Mouse (Mus musculus): Measurements from ENCODE around the gene Tenm2. TPM values are rescaled to one million over a fixed set of nuclear protein-coding genes. Genes with fewer than 3 reads are reported as not detected.

Tenm2 gene
- polyA plus RNA-seq, 1 experiment from 2014 or later: 1.9 TPM

DNA sequence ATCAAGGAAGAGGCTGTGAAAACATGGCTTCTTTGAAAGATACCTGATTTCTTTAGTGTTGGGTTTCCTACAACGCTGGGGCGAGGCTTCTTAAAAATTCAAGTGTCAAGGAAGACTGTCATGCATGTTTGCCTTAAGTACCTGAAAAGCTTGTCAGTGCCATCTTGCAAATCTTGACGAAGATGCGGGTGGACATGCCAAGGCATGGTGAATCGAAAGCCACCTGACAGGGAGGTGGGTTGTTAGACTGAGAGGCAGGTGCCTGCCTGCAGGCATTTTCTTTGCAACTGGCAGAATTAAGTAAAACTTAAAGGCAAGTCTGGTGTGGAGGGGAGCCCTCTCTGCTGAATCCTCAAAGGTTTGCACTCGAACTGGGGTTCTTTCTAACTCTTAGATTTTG is 949.5 kb downstream of the Tenm2 start:
- Histone ChIP-seq H3K4me2 (ENCODE audit: low read depth, low read length) (no peak overlapping the region), H3K4me3 (replicated peaks; ENCODE audit: low read length) (no peak overlapping the region), H3K27ac (ENCODE audit: low read length) (no peak overlapping the region), H3K9me3 (replicated peaks; ENCODE audit: control insufficient read depth, low read length) (no peaks in the 10 kb centered on the region), H3K36me3 (ENCODE audit: control insufficient read depth, insufficient read depth, low read length) (no peaks in the 10 kb centered on the region), H3K27me3 (ENCODE audit: control insufficient read depth, insufficient read depth, low read length) (no peaks in the 10 kb centered on the region), H3K9ac (ENCODE audit: low read length) (no peak overlapping the region), H3K4me1 (ENCODE audit: control insufficient read depth, insufficient read depth, low read length) (no peaks in the 10 kb centered on the region)
- no peak for ATAC-seq (ENCODE audit: insufficient read depth, low FRiP score)
- WGBS: 76% methylated on average over 6 of the region's 6 CpGs

DNA sequence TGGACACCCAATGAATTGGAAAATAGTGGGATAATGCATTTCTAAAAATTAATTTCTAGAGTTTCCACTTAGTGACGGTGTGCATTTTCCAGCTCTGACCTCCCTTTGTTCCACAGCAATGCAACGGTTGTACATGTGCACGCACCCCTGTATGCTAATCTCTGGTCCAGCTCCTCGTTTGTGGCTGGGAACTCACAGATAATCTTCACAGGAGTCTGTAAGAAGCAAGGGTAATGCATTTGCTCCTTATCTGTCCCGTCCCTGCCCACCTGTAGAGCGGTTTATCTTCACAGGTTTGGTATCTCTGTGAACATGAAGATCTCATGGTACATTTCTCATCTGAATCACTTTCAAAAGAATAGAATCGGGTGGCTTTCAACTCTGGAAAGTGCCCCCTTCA is 955.2 kb downstream of the Tenm2 start:
- H3K9ac ChIP-seq (ENCODE audit: low read length): no peak overlapping the region
- no peak for ATAC-seq (ENCODE audit: insufficient read depth, low FRiP score)
- H3K4me3 ChIP-seq (replicated peaks; ENCODE audit: low read length): no peak overlapping the region
- H3K27me3 ChIP-seq (ENCODE audit: control insufficient read depth, insufficient read depth, low read length): no peaks in the 10 kb centered on the region
- no peaks in the 10 kb centered on the region for H3K36me3 ChIP-seq (ENCODE audit: control insufficient read depth, insufficient read depth, low read length)
- no peak overlapping the region for H3K27ac ChIP-seq (ENCODE audit: low read length)
- no peak overlapping the region for H3K4me2 ChIP-seq (ENCODE audit: low read depth, low read length)
- 0 out of 2 replicates have a peak, but pooled peaks cover 4% of the 10 kb centered on the region for H3K4me1 ChIP-seq (ENCODE audit: control insufficient read depth, insufficient read depth, low read length)
- H3K9me3 ChIP-seq (replicated peaks; ENCODE audit: control insufficient read depth, low read length): no peaks in the 10 kb centered on the region
- 71% methylated on average over 7 of the region's 7 CpGs for WGBS

GRCm38 (mm10) chr11:36277903-36278215 is 957.9 kb downstream of the Tenm2 start:
- ATAC-seq (ENCODE audit: insufficient read depth, low FRiP score): no peak
- Histone ChIP-seq H3K4me1 (ENCODE audit: control insufficient read depth, insufficient read depth, low read length) (0 out of 2 replicates have a peak, but pooled peaks cover 4% of the 10 kb centered on the region), H3K4me2 (ENCODE audit: low read depth, low read length) (no peak overlapping the region), H3K9me3 (replicated peaks; ENCODE audit: control insufficient read depth, low read length) (no peaks in the 10 kb centered on the region), H3K36me3 (ENCODE audit: control insufficient read depth, insufficient read depth, low read length) (no peaks in the 10 kb centered on the region), H3K4me3 (replicated peaks; ENCODE audit: low read length) (no peak overlapping the region), H3K27ac (ENCODE audit: low read length) (no peak overlapping the region), H3K9ac (ENCODE audit: low read length) (no peak overlapping the region), H3K27me3 (ENCODE audit: control insufficient read depth, insufficient read depth, low read length) (no peaks in the 10 kb centered on the region)
- WGBS: 82% methylated on average over 9 of the region's 9 CpGs

DNA sequence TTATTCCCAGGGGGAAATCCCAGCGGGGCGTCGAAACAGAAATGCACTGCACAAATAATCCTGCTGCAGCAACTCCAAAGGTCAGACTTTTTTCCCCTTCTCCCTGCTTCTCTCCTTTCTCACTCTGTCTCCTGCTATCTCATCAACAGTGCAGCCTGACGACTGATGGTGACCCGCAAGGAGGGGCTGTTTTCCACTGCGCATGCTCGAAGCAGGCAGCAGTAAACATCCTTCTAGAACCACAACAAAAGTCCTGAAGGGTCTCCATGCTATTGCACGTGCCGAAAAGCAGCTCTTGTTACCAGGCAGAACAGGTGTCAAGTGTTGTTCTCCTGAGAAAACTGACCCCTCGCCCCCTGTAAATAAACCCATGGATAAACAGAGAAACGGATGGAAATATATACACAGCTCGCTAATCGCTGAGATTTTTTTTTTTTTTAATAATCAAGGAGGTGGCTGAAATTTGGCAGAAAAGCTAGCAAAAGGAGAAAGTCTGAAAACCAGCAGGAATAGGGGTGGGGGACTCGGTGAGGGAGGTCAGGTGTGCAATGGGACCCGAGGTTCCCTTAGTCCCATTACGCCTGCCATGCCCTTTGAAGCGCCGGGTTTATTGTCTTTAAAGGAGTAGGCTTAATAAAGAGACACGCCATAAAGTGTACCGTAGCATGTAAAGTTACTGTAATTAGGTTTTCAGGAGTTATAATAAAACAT is 958.4 kb downstream of the Tenm2 start:
- H3K9ac ChIP-seq (ENCODE audit: low read length): no peak overlapping the region
- 53% methylated on average over 20 of the region's 20 CpGs for WGBS
- no peak for ATAC-seq (ENCODE audit: insufficient read depth, low FRiP score)
- no peaks in the 10 kb centered on the region for H3K36me3 ChIP-seq (ENCODE audit: control insufficient read depth, insufficient read depth, low read length)
- H3K27me3 ChIP-seq (ENCODE audit: control insufficient read depth, insufficient read depth, low read length): no peaks in the 10 kb centered on the region
- no peaks in the 10 kb centered on the region for H3K9me3 ChIP-seq (replicated peaks; ENCODE audit: control insufficient read depth, low read length)
- 0 out of 2 replicates have a peak, but pooled peaks cover 4% of the 10 kb centered on the region for H3K4me1 ChIP-seq (ENCODE audit: control insufficient read depth, insufficient read depth, low read length)
- no peak overlapping the region for H3K27ac ChIP-seq (ENCODE audit: low read length)
- no peak overlapping the region for H3K4me3 ChIP-seq (replicated peaks; ENCODE audit: low read length)
- no peak overlapping the region for H3K4me2 ChIP-seq (ENCODE audit: low read depth, low read length)

- H3K27ac ChIP-seq (ENCODE audit: low read length): no peak overlapping the region
- no peaks in the 10 kb centered on the region for H3K9me3 ChIP-seq (replicated peaks; ENCODE audit: control insufficient read depth, low read length)
- no peak overlapping the region for H3K4me3 ChIP-seq (replicated peaks; ENCODE audit: low read length)
- H3K4me2 ChIP-seq (ENCODE audit: low read depth, low read length): no peak overlapping the region
- WGBS: 43% methylated on average over 5 of the region's 5 CpGs
- H3K36me3 ChIP-seq (ENCODE audit: control insufficient read depth, insufficient read depth, low read length): no peaks in the 10 kb centered on the region
- no peak for ATAC-seq (ENCODE audit: insufficient read depth, low FRiP score)
- H3K4me1 ChIP-seq (ENCODE audit: control insufficient read depth, insufficient read depth, low read length): 0 out of 2 replicates have a peak, but pooled peaks cover 4% of the 10 kb centered on the region
- H3K9ac ChIP-seq (ENCODE audit: low read length): no peak overlapping the region
- no peaks in the 10 kb centered on the region for H3K27me3 ChIP-seq (ENCODE audit: control insufficient read depth, insufficient read depth, low read length)
These were observed 959.7 kb downstream of the Tenm2 start for GRCm38 (mm10) chr11:36276015-36276414.

- Histone ChIP-seq H3K4me1 (ENCODE audit: control insufficient read depth, insufficient read depth, low read length) (0 out of 2 replicates have a peak, but pooled peaks cover 4% of the 10 kb centered on the region), H3K4me2 (ENCODE audit: low read depth, low read length) (no peak overlapping the region)
These were observed 963.6 kb downstream of the Tenm2 start for GRCm38 (mm10) chr11:36272149-36272548.

DNA sequence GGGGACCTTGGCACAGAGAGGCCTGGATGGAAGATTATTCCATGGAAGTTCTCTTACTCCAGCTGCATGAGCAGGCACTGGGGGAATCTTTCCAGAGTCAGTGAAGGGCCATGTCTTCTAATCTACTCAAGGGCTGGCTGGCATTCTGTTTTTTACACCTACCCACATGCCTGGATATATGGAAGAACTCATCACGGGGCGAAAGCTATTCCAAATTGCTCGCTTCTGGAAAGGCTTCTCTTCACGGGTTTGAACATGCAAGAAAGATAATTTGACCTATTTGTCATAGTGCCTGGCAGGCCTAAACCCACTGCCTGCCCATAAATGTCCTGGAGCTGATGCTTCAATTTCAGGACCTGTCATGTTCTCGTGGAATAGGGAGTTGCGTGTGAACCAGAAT is 965.8 kb downstream of the Tenm2 start:
- no peak overlapping the region for H3K27ac ChIP-seq (ENCODE audit: low read length)
- H3K4me3 ChIP-seq (replicated peaks; ENCODE audit: low read length): no peak overlapping the region
- no peaks in the 10 kb centered on the region for H3K4me1 ChIP-seq (ENCODE audit: control insufficient read depth, insufficient read depth, low read length)
- H3K9ac ChIP-seq (ENCODE audit: low read length): no peak overlapping the region
- WGBS: 82% methylated on average over 6 of the region's 6 CpGs
- H3K4me2 ChIP-seq (ENCODE audit: low read depth, low read length): no peak overlapping the region
- no peaks in the 10 kb centered on the region for H3K9me3 ChIP-seq (replicated peaks; ENCODE audit: control insufficient read depth, low read length)
- no peaks in the 10 kb centered on the region for H3K27me3 ChIP-seq (ENCODE audit: control insufficient read depth, insufficient read depth, low read length)
- no peak for ATAC-seq (ENCODE audit: insufficient read depth, low FRiP score)
- no peaks in the 10 kb centered on the region for H3K36me3 ChIP-seq (ENCODE audit: control insufficient read depth, insufficient read depth, low read length)

More at GRCm38 (mm10) chr11:36272149-36272548, 963.6 kb downstream of the Tenm2 start:
- no peaks in the 10 kb centered on the region for H3K36me3 ChIP-seq (ENCODE audit: control insufficient read depth, insufficient read depth, low read length)
- no peak overlapping the region for H3K27ac ChIP-seq (ENCODE audit: low read length)
- 77% methylated on average over 2 of the region's 2 CpGs for WGBS
- no peak overlapping the region for H3K9ac ChIP-seq (ENCODE audit: low read length)
- ATAC-seq (ENCODE audit: insufficient read depth, low FRiP score): no peak
- H3K27me3 ChIP-seq (ENCODE audit: control insufficient read depth, insufficient read depth, low read length): no peaks in the 10 kb centered on the region
- no peaks in the 10 kb centered on the region for H3K9me3 ChIP-seq (replicated peaks; ENCODE audit: control insufficient read depth, low read length)
- no peak overlapping the region for H3K4me3 ChIP-seq (replicated peaks; ENCODE audit: low read length)

DNA sequence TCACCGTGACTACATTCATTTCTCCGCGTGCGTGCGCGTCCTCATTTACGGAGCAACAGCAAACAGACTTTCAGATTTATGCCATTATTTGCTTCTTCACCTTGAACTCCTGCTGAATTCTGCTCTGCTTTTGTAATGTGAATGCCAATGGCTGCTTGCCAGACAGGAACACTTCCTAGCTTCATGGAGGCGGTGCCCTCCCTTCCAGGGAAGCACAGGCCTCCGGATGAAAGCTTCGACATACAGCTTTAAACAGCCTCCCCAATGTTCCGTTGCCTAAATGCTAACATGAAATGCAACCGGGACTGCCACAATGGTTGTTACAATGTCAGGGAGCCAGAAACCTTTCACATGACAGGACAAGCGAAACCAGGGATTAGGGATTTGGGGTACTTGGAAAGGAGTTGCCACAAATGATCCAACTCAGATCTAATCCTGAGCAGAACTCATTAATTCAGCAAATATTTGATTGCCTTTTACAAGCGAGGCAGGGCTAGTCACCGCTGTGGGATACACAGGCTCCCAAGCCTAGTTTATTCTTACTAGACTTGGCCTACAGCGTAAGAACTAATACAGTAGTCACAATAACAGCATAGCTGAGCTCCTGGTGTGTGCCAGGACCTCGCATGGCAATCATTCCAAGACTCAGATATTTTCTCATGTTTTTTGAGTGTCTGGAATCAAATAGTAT is 970.8 kb downstream of the Tenm2 start:
- H3K9me3 ChIP-seq (replicated peaks; ENCODE audit: control insufficient read depth, low read length): no peaks in the 10 kb centered on the region
- 66% methylated on average over 17 of the region's 17 CpGs for WGBS
- no peaks in the 10 kb centered on the region for H3K4me1 ChIP-seq (ENCODE audit: control insufficient read depth, insufficient read depth, low read length)
- no peak for ATAC-seq (ENCODE audit: insufficient read depth, low FRiP score)
- H3K36me3 ChIP-seq (ENCODE audit: control insufficient read depth, insufficient read depth, low read length): no peaks in the 10 kb centered on the region
- H3K27me3 ChIP-seq (ENCODE audit: control insufficient read depth, insufficient read depth, low read length): no peaks in the 10 kb centered on the region
- H3K27ac ChIP-seq (ENCODE audit: low read length): peak overlapping the region; percentile 34; the same call in 1 of the 2 replicates
- no peak overlapping the region for H3K4me2 ChIP-seq (ENCODE audit: low read depth, low read length)
- no peak overlapping the region for H3K9ac ChIP-seq (ENCODE audit: low read length)
- H3K4me3 ChIP-seq (replicated peaks; ENCODE audit: low read length): no peak overlapping the region

DNA sequence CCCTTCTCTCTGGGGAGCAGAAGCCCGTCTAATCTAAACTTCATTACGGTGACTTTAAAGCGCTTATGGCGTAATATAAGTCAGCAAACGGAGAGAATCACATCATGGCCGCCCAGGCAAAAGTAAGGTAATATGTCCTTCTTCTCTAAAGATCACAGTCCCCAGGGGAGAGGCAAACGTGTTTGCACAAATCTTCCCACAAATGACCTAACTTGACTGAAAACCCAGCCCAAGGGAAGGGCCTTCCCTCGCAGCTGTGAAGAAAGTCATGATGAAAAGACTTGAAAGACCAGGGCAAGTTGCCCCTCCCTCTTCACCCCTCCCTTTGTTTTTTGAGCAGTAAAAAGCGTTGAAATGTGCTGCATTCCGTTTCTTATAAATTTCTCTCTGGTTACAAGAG is 971.9 kb downstream of the Tenm2 start:
- Histone ChIP-seq H3K9ac (ENCODE audit: low read length) (no peak overlapping the region), H3K27me3 (ENCODE audit: control insufficient read depth, insufficient read depth, low read length) (no peaks in the 10 kb centered on the region), H3K9me3 (replicated peaks; ENCODE audit: control insufficient read depth, low read length) (no peaks in the 10 kb centered on the region), H3K4me3 (replicated peaks; ENCODE audit: low read length) (no peak overlapping the region), H3K36me3 (ENCODE audit: control insufficient read depth, insufficient read depth, low read length) (no peaks in the 10 kb centered on the region), H3K4me2 (ENCODE audit: low read depth, low read length) (no peak overlapping the region), H3K4me1 (ENCODE audit: control insufficient read depth, insufficient read depth, low read length) (no peaks in the 10 kb centered on the region), H3K27ac (ENCODE audit: low read length) (peak overlapping the region; percentile 49; the same call in 1 of the 2 replicates)
- ATAC-seq (ENCODE audit: insufficient read depth, low FRiP score): no peak
- 51% methylated on average over 10 of the region's 10 CpGs for WGBS
